Mouse (Mus musculus): ENCODE data around the gene Ppdpf.

Ppdpf gene

DNA sequence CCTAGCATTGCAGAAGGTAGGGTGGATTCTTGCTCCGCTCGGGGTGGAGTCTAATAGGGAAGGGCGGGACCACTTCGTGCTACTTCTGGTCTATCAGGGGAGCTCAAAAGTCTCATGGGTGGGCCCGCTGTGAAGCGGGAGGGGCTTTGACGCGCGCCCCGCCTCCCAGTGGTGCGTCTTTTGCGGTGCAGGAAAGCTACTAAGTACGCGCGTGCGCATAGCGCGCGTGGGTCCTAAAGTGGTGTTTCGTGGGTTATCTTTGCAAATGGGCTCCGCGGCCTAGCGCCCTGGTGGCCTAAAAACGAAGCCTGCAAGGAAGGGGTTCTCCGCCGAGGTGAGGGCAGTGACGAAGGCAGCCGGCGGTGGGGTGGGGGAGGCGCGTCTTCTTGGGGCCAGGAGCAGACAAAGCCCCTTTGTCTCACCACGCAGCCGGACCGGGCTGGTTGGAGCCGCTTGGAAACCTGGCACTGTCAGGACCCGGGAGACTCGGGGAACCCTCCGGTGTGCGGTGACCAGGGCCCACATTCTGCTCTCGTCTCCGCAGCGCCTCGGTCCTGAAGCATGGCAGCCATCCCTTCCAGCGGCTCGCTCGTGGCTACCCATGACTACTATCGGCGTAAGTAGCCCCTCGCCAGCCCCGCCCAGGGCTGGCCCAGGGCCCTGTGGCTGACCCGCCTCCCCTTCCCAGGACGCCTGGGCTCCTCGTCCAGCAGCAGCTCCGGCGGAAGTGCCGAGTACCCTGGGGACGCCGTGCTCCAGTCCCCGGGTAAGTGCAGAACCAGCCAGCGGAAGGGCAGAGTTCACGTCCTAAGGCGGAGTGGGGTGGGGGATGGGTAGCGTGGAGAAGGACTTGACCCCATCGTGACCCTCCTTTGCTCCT is at the start of gene Ppdpf:
Gene Ppdpf, plus strand, starts transcription at position 127 of the 880 bp plus-strand sequence.
- ATAC-seq (ENCODE audit: insufficient number of reproducible peaks, low FRiP score, low TSS enrichment): peak; percentile 78

DNA sequence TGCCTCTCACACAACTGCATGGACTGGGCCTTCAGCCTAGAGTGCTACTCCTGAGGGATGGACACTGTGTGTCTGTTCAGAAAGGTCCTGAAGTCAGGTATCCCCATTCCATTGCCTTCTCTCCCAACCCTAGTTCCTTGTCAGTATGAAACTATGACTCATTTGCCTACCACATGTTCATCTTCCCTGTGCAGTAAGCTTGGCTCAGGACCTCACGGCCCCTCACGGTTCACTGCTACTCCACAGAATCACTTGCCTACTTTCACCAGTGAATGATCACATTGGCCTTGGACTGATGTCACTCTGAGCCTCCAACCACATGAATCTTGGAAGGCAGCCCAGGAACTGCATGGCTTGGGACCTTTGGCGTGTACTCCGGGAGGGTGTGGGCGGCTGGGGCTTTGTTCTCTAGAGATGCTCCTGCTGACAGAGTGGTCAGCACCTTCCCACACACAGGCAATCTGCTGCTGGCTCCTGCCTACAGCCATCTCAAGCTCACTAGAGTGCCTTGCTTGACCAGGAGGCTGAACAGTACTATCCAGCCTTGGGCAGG is 47.3 kb upstream of the Ppdpf start:
- ATAC-seq (ENCODE audit: insufficient number of reproducible peaks, low FRiP score, low TSS enrichment): peak; percentile 62

DNA sequence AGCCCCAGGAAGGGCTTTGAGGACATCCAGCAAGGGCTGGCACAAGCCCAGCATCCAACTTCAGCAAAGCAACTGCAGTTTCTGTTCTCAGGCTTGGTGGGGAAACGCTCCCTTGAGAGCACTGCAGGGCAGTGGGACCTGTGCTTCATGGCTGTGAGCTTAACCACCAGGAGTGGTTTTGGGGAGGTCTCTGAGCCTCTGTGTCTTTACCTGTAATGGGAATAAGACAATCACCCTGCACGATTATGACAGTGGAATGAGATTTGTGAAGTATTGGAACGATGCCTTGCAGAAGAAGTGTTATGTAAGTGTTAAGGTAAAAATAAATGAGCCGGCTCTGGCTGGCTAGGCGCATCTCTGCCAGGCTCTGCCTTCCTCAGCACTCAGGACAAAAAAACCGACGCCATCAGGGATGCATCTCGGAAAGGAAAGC is 44.3 kb upstream of the Ppdpf start:
- 0 out of 2 replicates have a peak, but pooled peaks have one; percentile 14 for ATAC-seq (ENCODE audit: insufficient number of reproducible peaks, low FRiP score, low TSS enrichment)

DNA sequence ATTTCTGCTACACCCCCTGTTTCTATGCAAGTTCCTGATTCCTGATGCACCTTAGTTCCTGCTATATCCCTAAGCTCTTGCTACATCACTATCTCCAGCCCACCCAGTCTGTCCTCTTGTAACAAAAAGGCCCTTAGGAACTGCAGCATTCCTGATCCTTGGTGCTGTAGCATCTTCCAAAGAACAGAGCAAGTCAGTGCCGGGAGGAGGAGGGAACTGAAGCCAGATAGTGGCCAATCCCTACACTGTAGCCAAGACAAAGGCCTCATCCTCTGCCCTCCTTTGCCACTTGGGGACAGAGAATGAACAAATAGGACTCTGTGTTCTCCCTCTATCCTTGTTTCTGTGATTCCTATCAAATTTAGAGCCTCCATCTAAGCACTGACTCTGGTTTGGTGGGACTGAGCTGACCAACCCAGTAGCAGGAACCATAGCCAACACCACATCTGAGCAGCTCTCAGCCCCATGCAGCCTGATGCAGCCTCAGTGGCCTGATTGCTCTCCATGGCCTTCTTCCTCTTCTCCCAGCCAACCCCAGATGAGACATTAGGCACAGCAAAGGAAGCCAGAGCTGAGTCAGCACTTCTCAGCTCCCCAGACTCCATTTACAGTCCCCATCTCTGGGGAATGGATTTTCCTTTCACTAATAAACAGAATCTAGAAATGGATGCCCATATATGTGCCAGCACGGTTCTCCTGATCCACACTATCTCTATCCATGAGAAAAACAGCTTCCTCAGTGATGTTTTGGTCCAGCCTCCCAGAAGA is 43.4 kb upstream of the Ppdpf start:
- no peak for ATAC-seq (ENCODE audit: insufficient number of reproducible peaks, low FRiP score, low TSS enrichment)

DNA sequence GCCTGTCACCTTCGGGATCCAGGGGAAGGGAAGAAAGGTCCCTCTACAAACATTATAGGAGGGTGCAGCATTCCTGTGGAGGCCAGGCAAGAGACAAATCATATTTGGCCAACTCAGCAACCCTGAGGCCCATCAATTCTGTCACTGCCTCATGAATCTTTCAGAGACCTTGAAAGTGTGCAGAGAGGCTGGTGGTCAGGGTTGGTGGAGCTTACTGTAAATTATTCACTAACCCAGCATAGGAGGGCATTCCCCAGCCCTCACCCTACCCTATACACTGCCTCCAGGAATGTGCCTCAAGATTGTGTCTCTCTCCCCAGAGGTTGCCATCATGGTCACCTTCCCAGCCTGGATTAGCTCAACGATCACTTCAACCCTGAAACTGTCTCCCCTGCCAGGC is 42.4 kb upstream of the Ppdpf start:
- ATAC-seq (ENCODE audit: insufficient number of reproducible peaks, low FRiP score, low TSS enrichment): no peak

DNA sequence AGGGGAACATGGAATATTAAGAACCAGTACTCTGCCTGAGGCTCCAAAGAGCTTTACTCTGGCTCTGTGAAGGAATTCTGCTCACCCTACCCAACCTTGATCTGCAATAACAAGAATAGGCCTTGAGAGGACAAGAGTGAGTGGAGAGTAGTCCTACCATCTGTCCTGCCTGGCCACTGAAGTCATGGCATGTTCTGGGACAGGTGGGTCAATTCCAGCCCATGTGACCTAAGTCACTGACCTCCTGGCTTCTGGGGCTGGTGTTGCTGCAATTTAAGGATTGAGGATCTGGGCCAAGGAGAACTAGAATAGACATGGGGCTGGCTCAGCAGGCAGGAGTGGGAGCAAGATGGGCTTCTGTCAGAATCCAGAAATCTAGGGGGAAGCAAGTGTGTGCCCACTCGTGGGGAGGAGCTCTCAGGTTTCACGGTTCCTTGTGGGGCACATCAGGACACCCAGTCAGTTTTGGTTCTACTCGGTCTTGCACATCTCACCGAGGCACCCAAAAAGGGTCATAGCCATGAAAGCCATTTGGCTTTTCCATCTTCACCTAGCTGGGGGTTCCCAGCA is 40.0 kb upstream of the Ppdpf start:
- no peak for ATAC-seq (ENCODE audit: insufficient number of reproducible peaks, low FRiP score, low TSS enrichment)

DNA sequence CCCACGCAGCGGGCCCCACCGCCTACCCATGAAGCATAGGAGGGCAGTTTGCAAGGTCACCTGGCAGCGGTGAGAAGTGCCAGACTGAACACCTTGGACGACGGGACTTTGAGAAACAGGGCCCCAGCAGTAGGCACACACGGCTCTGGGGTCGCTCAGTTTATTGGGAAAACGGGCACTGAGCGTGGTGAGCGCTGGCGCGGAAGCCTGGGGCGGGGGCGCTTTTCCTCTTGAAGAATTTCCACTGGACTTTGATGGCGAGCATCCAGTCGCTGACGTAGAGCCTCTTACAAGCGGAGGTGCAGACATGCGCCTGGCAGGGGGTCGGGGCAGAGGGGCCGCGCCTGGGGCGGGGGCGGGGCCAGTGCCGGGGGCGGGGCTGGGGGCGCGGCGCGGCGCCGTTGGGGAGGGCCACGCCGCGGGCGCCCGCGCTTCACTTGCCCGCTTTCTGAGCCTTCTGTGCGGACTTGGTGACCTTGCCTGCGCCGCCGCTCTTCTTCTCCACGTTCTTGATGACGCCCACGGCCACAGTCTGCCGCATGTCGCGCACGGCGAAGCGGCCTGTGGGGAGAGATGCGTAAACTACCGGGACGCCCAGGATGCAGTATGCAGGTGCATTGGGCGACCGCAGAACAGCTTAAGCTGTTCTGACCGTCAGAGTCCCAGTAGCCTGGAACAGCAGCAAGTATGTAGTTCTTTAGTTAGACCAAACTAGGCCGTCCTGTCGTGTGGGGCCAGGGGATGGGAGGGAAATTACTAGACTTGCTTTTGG is 39.3 kb upstream of the Ppdpf start:
- ATAC-seq (ENCODE audit: insufficient number of reproducible peaks, low FRiP score, low TSS enrichment): no peak

DNA sequence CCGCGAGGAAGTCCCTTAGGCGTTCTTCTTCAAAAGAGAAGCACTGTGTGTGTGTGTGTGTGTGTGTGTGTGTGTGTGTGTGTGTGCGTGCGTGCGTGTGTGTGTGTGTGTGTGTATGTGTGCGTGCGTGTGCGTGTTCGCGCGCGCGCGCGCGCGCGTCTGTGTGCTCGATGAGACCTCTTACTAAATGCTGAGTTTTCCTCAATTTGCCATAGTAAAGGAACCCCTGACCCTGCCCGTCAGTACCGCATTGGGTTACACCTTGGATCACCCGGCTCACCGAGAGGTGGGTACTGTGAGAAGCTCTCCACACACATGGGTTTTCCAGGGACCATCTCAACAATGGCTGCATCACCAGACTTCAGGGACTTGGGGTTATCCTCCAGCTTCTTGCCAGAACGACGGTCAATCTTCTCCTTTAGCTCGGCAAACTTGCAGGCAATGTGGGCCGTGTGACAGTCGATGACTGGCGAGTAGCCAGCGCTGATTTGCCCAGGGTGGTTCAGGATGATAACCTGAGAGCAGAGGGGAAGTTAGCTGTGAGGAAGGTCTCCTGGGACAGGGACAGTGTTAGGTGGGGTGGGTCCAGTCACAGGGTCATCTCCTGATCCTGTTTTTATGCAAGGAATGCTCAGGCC is 38.6 kb upstream of the Ppdpf start:
- no peak for ATAC-seq (ENCODE audit: insufficient number of reproducible peaks, low FRiP score, low TSS enrichment)

DNA sequence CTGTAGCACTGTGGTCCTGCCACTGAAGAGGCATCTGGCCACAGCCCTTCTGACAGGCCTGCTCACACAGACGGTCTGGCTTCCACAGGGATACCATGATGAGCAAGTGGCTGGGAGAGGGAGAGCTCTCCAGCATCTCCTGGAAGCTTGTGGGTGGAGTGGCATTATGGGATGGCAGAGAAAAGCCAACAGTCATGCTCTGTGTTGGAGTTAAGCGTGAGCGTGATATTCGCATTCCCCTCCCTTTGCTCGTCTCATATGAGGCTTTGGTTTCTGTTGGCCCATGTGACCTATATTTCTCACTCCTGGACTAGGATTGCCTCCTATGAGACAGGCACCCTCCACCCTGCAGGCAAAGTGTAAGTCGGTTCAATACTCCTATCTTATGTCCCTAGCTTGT is 36.8 kb upstream of the Ppdpf start:
- no peak for ATAC-seq (ENCODE audit: insufficient number of reproducible peaks, low FRiP score, low TSS enrichment)

DNA sequence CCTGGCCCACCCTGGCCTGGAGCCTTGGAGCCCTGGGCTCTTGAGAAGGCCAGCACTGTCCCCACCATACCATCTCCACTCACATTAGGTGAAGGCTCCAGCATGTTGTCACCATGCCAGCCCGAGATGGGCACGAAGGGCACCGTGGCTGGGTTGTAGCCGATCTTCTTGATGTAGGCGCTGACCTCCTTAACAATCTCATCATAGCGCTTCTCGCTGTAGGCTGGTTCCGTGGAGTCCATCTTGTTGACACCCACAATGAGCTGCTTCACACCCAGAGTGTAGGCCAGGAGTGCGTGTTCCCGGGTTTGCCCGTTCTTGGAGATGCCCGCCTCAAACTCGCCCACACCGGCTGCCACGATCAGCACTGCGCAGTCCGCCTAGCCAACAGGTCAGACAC is 34.3 kb upstream of the Ppdpf start:
- ATAC-seq (ENCODE audit: insufficient number of reproducible peaks, low FRiP score, low TSS enrichment): no peak

DNA sequence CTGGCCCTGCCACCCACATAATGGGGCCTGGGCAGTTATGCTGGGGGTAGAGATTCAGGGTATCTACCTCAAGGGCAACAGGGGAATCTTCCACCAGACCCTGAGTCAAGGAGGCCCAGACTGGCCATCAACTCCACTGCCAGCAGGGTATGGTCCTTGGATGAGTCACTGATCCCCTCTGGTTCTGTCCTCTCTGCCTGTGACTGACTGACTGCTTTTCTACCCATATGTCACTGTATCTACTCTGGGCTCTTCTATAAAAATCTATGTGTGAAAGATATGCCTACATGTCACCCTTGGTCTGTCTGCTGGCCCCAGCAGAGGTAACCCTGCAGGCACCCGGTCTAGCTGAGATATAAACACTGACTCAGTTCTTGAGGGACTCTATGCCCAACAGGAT is 33.9 kb upstream of the Ppdpf start:
- ATAC-seq (ENCODE audit: insufficient number of reproducible peaks, low FRiP score, low TSS enrichment): no peak

DNA sequence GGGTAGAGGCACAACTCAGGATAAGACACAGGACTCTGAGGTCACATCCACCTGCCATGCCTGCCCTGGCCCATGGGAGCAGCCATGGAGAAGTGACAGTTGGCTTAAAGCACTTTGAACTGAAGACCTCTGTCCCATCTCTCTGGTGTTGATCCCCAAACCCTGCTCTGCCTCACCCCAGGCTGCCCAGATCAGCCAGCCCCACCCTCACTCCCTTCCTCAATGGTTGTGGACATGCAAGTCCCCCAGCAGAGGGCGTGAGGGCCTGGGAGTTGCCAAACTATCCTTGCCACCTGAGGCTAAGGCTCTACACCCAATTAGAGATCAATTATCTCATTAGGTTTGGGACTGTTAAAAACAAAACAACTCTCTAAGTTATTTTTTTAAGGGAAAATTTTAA is 33.2 kb upstream of the Ppdpf start:
- ATAC-seq (ENCODE audit: insufficient number of reproducible peaks, low FRiP score, low TSS enrichment): no peak

DNA sequence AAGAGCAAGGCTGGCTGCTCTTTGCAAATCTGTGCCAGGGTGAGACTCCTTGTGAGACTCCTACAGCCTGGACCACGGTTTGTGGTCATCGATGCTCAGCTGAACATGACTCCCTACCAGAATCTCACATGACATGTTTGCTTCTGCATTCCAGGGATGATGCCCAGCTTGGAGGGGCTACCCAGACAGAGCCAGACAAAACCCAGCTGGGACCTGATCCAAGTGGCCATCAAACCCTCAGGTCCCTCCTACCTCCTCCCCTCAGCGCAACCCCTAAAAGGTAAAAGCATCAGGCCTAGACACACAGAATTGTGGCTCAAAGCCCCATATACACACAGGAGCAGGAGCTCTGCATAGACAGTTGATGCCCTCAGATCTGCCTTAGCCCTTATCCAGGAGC is 32.7 kb upstream of the Ppdpf start:
- ATAC-seq (ENCODE audit: insufficient number of reproducible peaks, low FRiP score, low TSS enrichment): no peak

DNA sequence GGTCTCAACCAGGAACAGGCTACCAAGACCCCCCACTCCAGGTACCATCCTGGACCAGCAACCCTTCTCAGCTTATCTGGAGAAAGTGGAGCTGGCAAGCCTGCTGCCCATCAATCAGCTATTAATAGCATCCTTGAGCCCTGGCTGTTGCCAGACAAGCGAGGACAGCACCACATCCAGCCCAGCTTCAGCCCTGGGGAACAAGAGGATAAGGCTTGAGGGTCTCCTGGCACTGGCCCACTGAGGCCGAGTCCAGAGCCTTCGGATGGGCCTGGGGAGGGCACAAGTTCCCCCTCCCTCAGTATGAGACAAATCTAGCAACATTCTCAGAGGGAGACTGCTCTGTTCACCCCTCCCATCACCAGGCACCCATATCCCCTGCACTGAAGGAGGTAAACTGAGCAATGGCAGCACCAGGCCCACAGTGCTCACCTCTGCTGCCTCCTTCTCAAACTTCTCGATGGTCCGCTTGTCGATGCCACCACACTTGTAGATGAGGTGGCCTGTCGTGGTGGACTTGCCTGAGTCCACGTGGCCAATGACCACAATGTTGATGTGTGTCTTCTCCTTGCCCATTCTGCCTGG is 32.1 kb upstream of the Ppdpf start:
- ATAC-seq (ENCODE audit: insufficient number of reproducible peaks, low FRiP score, low TSS enrichment): no peak

DNA sequence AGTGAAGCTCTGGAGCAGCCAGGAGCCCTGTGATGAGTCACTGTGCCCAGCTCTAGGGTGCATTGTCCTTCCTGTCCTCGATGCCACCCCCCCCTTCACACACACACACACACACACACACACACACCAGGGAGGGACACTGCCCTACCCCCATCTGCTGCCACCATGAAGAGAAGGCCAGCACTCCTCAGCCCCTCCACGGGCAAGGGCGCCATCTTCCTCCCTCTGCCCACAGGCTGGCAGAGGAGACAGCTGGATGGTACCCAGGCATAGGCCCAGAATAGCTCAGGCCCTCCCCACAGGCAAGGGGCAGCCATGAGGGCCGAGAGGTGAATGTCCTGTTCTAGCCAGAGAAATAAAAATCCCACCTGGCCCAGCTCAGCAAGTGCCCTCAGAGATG is 31.2 kb upstream of the Ppdpf start:
- ATAC-seq (ENCODE audit: insufficient number of reproducible peaks, low FRiP score, low TSS enrichment): peak; percentile 24; the same call in 1 of the 2 replicates

DNA sequence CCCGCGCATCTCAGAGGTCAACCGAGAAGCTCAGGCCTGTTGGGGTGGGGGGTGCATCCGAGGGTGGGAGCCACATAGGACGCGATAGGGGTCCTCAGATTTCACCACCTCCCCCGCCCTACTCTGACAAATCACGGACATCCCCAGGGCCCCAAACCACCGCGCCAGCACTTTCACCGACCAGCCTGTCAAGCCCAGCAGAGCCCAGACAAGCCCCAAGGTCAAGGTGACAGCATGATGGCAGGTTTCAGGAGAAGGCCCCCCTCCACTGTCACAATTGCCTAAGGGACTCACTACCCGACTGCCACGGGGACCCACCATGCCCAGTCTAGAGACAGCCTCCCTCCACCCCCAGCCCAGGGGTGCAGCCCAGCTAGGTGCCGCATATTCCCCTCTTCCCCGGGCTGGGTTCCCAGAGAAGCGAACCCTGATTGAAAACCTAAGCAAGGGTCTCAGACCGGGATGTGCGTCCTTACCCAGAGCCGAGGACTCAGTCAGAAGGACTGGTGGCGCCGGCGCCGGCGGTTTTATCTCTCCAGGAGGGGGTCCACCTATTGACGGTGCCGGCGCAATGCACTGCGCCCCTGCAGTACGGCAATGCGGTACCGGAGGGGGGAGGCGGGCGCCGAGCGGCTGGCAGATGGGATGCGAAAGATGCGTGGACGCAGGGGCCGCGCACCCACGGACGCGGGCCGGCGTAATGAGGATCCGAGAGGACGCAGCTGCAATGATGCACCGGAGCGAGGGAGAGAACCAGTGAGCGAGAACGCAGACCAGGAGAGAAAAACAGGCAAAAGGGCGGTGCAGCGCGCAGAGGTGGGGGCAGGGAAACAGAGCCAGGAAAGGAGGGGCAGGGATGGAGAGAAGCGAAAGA is 30.6 kb upstream of the Ppdpf start, which contains the start of gene Eef1a2:
Gene Eef1a2, minus strand, starts transcription at position 767 of the 874 bp plus-strand sequence.
- peak; percentile 13; the same call in 1 of the 2 replicates for ATAC-seq (ENCODE audit: insufficient number of reproducible peaks, low FRiP score, low TSS enrichment)

DNA sequence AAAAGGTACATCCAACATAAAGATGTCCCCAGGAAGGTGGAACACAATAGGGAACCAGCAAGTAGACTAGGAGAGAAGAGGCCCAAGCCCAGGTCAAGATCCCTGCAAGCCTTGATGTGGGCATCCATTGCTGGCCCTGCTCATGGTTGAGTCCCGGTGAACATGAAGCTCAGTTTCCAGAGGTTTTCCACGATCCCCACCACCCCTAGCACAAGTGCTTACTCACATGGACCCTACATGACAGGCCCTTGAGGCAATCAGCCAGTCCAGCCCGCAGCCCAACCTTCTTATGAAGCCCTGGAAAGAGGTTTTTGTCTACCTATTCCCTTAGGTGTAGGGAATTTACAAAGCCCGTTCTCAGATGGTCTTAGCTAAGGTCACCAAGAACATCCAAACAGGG is 29.9 kb upstream of the Ppdpf start:
- no peak for ATAC-seq (ENCODE audit: insufficient number of reproducible peaks, low FRiP score, low TSS enrichment)

DNA sequence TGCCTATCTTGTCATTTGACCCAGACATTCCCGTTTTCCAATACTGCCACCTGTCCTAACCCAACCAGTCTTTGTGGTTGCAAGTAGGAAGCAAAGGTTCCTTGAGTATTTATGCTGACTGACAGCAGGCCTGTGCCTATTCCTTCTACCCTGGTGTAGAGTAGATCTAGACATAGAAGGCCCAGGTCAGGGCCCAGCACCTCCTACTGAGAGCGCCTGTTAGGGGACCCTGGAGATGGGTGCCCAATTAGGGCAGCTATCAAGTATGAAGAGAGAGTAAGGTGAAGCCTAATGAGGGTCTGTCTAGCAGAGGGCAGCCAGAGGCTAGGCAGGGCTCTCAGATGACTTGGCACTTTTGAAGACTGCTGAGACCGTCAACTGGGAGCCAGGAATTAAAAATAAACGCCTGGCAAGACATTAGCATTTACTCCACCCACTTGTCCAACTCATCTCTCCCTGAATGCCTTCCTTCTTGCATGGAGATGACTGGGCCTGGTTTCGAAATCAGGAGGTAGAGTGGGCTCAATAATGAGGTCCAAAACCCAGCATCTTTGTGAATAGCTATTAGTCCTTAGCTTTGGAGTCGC is 29.2 kb upstream of the Ppdpf start:
- ATAC-seq (ENCODE audit: insufficient number of reproducible peaks, low FRiP score, low TSS enrichment): no peak

Data from cerebellum, adult (tissue).